Mouse (Mus musculus): ENCODE results near the gene Angel2. TPM values are rescaled to one million over a fixed set of nuclear protein-coding genes. Genes with fewer than 3 reads are reported as not detected.

Angel2 gene
- polyA plus RNA-seq, 1 experiment from 2014 or later, result 65.5 TPM

DNA sequence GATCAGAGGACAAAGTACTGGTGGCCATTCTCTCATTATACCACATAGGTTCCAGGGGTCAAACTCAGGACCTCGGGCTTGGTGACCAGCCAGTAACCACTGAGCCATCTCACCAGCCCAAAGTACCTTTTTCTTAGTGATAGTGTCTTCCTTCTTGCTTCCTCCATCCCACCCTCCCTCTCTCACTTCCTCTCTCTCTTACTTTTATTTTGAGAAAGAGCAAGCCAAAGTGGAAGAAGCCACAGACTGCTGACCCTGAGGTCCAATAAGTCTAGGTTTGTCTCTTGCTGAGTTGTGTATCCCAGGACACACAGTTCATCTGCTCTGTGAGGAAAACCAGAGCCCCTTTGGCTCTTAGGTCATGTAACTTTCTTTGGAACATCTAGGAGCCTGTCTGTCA is 55.6 kb downstream of the Angel2 start:
- Histone ChIP-seq H3K4me1 (ENCODE audit: control insufficient read depth, insufficient read depth, low read length) (peaks cover 16% of the 10 kb centered on the region), H3K27me3 (ENCODE audit: control insufficient read depth, insufficient read depth, low read length) (no peaks in the 10 kb centered on the region), H3K9me3 (ENCODE audit: control insufficient read depth, low read length) (no peaks in the 10 kb centered on the region), H3K4me2 (no peak overlapping the region), H3K9ac (ENCODE audit: low read length) (no peak overlapping the region), H3K4me3 (ENCODE audit: low read depth, low read length) (no peak overlapping the region), H3K36me3 (ENCODE audit: control insufficient read depth, insufficient read depth, low read length) (no peaks in the 10 kb centered on the region), H3K27ac (ENCODE audit: low read depth, low read length) (no peak overlapping the region)
- WGBS, result 100% methylated on average over 1 of the region's 1 CpGs
- DNase-seq (ENCODE audit: low spot score, missing footprints), result no peak
- ATAC-seq (ENCODE audit: low FRiP score), result no peak

DNA sequence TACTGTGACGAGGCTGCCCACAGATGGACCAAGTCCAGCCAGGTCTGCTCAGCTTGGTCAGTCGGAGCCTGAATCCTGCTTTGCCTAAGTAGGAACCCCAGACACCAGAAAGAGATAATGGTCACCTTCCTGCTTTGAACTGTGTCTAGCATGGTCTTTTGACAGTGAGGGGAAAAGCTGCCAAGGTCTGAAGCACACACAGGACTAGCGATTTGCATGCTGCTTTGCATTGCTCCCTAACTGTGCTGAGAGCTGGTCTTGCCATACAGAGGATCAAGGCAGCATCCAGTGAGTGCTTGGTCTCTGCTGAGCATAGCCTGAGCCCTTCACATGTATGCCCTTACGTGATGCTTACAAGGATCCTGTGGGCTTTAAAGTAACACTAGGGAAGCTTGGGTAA is 56.5 kb downstream of the Angel2 start:
- Histone ChIP-seq H3K36me3 (ENCODE audit: control insufficient read depth, insufficient read depth, low read length) (no peaks in the 10 kb centered on the region), H3K9me3 (ENCODE audit: control insufficient read depth, low read length) (no peaks in the 10 kb centered on the region), H3K9ac (ENCODE audit: low read length) (no peak overlapping the region), H3K4me3 (ENCODE audit: low read depth, low read length) (no peak overlapping the region), H3K27me3 (ENCODE audit: control insufficient read depth, insufficient read depth, low read length) (no peaks in the 10 kb centered on the region), H3K4me1 (ENCODE audit: control insufficient read depth, insufficient read depth, low read length) (peaks cover 16% of the 10 kb centered on the region), H3K27ac (ENCODE audit: low read depth, low read length) (no peak overlapping the region), H3K4me2 (no peak overlapping the region)
- WGBS, result 85% methylated on average over 4 of the region's 4 CpGs
- no peak for DNase-seq (ENCODE audit: low spot score, missing footprints)
- ATAC-seq (ENCODE audit: low FRiP score), result no peak

- WGBS, result 81% methylated on average over 9 of the region's 9 CpGs
- H3K9me3 ChIP-seq (ENCODE audit: control insufficient read depth, low read length), result no peaks in the 10 kb centered on the region
- no peak overlapping the region for H3K9ac ChIP-seq (ENCODE audit: low read length)
- no peak for ATAC-seq (ENCODE audit: low FRiP score)
- H3K27ac ChIP-seq (ENCODE audit: low read depth, low read length), result no peak overlapping the region
- no peak overlapping the region for H3K4me2 ChIP-seq
- no peaks in the 10 kb centered on the region for H3K27me3 ChIP-seq (ENCODE audit: control insufficient read depth, insufficient read depth, low read length)
- no peaks in the 10 kb centered on the region for H3K36me3 ChIP-seq (ENCODE audit: control insufficient read depth, insufficient read depth, low read length)
- no peak for DNase-seq (ENCODE audit: low spot score, missing footprints)
- no peaks in the 10 kb centered on the region for H3K4me1 ChIP-seq (ENCODE audit: control insufficient read depth, insufficient read depth, low read length)
- no peak overlapping the region for H3K4me3 ChIP-seq (ENCODE audit: low read depth, low read length)
These were observed 64.6 kb downstream of the Angel2 start for GRCm38 (mm10) chr1:190989437-190990082.

- 77% methylated on average over 7 of the region's 7 CpGs for WGBS
- Histone ChIP-seq H3K4me2 (no peak overlapping the region), H3K36me3 (ENCODE audit: control insufficient read depth, insufficient read depth, low read length) (no peaks in the 10 kb centered on the region), H3K27ac (ENCODE audit: low read depth, low read length) (no peak overlapping the region), H3K4me1 (ENCODE audit: control insufficient read depth, insufficient read depth, low read length) (no peaks in the 10 kb centered on the region), H3K27me3 (ENCODE audit: control insufficient read depth, insufficient read depth, low read length) (no peaks in the 10 kb centered on the region), H3K9ac (ENCODE audit: low read length) (no peak overlapping the region), H3K9me3 (ENCODE audit: control insufficient read depth, low read length) (no peaks in the 10 kb centered on the region; the same call in 1 of the 2 replicates), H3K4me3 (ENCODE audit: low read depth, low read length) (no peak overlapping the region)
- DNase-seq (ENCODE audit: low spot score, missing footprints) (no peak), ATAC-seq (ENCODE audit: low FRiP score) (no peak)
These were observed 70.6 kb downstream of the Angel2 start for GRCm38 (mm10) chr1:190995548-190995947.

GRCm38 (mm10) chr1:190996346-190996877 is 71.5 kb downstream of the Angel2 start:
- H3K9me3 ChIP-seq (ENCODE audit: control insufficient read depth, low read length), result no peaks in the 10 kb centered on the region; the same call in 1 of the 2 replicates
- DNase-seq (ENCODE audit: low spot score, missing footprints), result no peak
- no peak overlapping the region for H3K27ac ChIP-seq (ENCODE audit: low read depth, low read length)
- no peak for ATAC-seq (ENCODE audit: low FRiP score)
- H3K36me3 ChIP-seq (ENCODE audit: control insufficient read depth, insufficient read depth, low read length), result no peaks in the 10 kb centered on the region
- no peaks in the 10 kb centered on the region for H3K4me1 ChIP-seq (ENCODE audit: control insufficient read depth, insufficient read depth, low read length)
- 75% methylated on average over 6 of the region's 6 CpGs for WGBS
- no peaks in the 10 kb centered on the region for H3K27me3 ChIP-seq (ENCODE audit: control insufficient read depth, insufficient read depth, low read length)
- no peak overlapping the region for H3K4me3 ChIP-seq (ENCODE audit: low read depth, low read length)
- no peak overlapping the region for H3K9ac ChIP-seq (ENCODE audit: low read length)
- H3K4me2 ChIP-seq, result no peak overlapping the region

Other genes with a start within 250 kb of the Angel2 start
- 19.5 and 20.1 TPM in 2 replicates for gene Rps6kc1, start 13.3 kb upstream of the Angel2 start, polyA plus RNA-seq (2014; fragmentation: Nextera tagmentation; extraction: Ambion mirVana)
- gene Vash2, start 54.2 kb downstream of the Angel2 start, polyA plus RNA-seq (2014; fragmentation: Nextera tagmentation; extraction: Ambion mirVana), result 52.8 and 58.9 TPM in 2 replicates
- gene Flvcr1, start 101.0 kb downstream of the Angel2 start, polyA plus RNA-seq (2014; fragmentation: Nextera tagmentation; extraction: Ambion mirVana), result 11.3 and 11.9 TPM in 2 replicates
- not detected in 2 replicates for gene Spata45, start 111.5 kb downstream of the Angel2 start, polyA plus RNA-seq (2014; fragmentation: Nextera tagmentation; extraction: Ambion mirVana)
- 11.3 and 11.6 TPM in 2 replicates for gene Tatdn3, start 137.8 kb downstream of the Angel2 start, polyA plus RNA-seq (2014; fragmentation: Nextera tagmentation; extraction: Ambion mirVana)
- 21.9 and 22.8 TPM in 2 replicates for gene Nsl1, start 137.9 kb downstream of the Angel2 start, polyA plus RNA-seq (2014; fragmentation: Nextera tagmentation; extraction: Ambion mirVana)
- 2.9 and 3.5 TPM in 2 replicates for gene Batf3, start 172.7 kb downstream of the Angel2 start, polyA plus RNA-seq (2014; fragmentation: Nextera tagmentation; extraction: Ambion mirVana)
- gene Fam71a, start 239.7 kb downstream of the Angel2 start, polyA plus RNA-seq (2014; fragmentation: Nextera tagmentation; extraction: Ambion mirVana), result not detected in 2 replicates